Comparison of ENCODE assay signal across 8 mouse cellular contexts in the genomic region with DNA sequence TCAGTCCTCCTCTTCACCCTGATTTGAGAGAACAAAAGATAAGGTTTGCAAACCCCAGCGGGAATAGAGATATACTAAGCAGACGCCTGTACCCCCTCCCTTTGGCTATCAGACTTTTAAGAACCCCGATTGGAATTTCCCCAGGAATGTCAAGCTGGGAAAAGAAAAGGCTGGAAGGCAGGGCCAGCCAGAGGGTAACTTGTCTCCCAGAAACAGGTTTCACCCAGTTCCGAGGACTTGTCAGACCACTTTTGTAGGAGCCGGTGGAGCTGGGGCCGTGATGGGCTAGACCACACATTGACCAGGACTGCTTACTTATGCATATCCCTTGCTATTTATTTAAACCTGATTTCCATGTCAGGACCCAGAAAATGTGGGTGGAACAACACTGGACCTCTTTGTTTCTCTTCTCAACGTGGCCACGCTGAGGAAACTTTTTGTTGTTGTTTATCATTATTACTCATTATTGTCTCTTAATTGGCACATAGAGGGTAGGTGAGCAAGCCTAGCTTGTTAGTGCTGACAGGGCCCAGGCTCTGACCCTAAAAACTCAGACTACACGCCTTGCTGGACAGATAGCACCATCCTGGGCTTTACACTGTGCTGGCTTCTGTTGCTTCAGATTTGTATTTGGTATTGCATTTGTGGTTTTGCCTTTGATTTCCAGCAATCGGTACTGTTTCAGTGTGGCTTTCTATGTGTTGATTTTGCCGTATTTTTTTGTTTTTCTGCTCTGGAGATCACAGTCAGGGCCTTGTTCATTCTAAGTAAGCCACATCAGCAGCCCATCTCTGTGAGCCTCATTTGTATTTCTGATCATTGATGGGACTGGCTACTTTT. TPM values are rescaled to one million over a fixed set of nuclear protein-coding genes. Genes with fewer than 3 reads are reported as not detected.
A peak's percentile ranks its signal among the peaks of the same experiment; 100 is the strongest.
DNase-seq lines count a peak whose midpoint lies in the region; ATAC-seq and TF ChIP-seq lines count a peak whose summit lies in the region.

No protein-coding gene starts in this region.

- H3K36me3 ChIP-seq in kidney, adult 2 months (ENCODE audit: control insufficient read depth, insufficient read depth, low read length): no peaks in the 10 kb centered on the region
- H3K36me3 ChIP-seq in midbrain, embryonic 15.5 days (replicated peaks): no peaks in the 10 kb centered on the region

- no peak overlapping the region for H3K4me3 ChIP-seq in kidney, adult 2 months (ENCODE audit: insufficient read depth, low read depth, low read length)
- H3K4me3 ChIP-seq in midbrain, embryonic 15.5 days: no peak overlapping the region
- no peak overlapping the region for H3K4me3 ChIP-seq in cerebellum, adult 2 months (replicated peaks; ENCODE audit: insufficient read depth, low read depth, low read length)

- 59% methylated on average over 11 of the region's 11 CpGs for WGBS in kidney, adult 2 months
- 21% methylated on average over 11 of the region's 11 CpGs for WGBS in midbrain, embryonic 15.5 days
- 61% methylated on average over 11 of the region's 11 CpGs for WGBS in cerebellum, adult 2 months

- peaks cover 14% of the 10 kb centered on the region for H3K4me1 ChIP-seq in kidney, adult 2 months (ENCODE audit: control insufficient read depth, insufficient read depth, low read length)
- H3K4me1 ChIP-seq in midbrain, embryonic 15.5 days: peaks cover 17% of the 10 kb centered on the region; the same call in 1 of the 2 replicates
- H3K4me1 ChIP-seq in cerebellum, adult 2 months (ENCODE audit: control insufficient read depth, insufficient read depth, low read length): no peaks in the 10 kb centered on the region

- TF ChIP-seq POLR2A in kidney, adult 2 months (IDR thresholded peaks at IDR 0.05; ENCODE audit: low read depth, low read length): no peak
- TF ChIP-seq POLR2A in cerebellum, adult 2 months (IDR thresholded peaks at IDR 0.05; ENCODE audit: borderline replicate concordance, insufficient read depth, low read length): no peak

- H3K27ac ChIP-seq in kidney, adult 2 months (ENCODE audit: insufficient read depth, low read depth, low read length): no peak overlapping the region
- no peak overlapping the region for H3K27ac ChIP-seq in midbrain, embryonic 15.5 days
- no peak overlapping the region for H3K27ac ChIP-seq in cerebellum, adult 2 months (ENCODE audit: insufficient read depth, low read length)

- peak; percentile 45 for DNase-seq in kidney, adult 2 months
- no peak for DNase-seq in kidney, adult 8-10 months
- peak; percentile 60 for DNase-seq in embryo, embryonic 9.5 days (ENCODE audit: extremely low spot score)
- DNase-seq in kidney, postnatal 4 days: peak; percentile 50 to 65
- DNase-seq in cerebellum, adult 2 months: no peak
- DNase-seq in thymus, postnatal 10 days (ENCODE audit: low spot score in 2 of 2): no peak
- DNase-seq in cerebellum, adult 11-12 months: no peak

- TF ChIP-seq CTCF in kidney, adult 2 months (conservative IDR thresholded peaks at IDR 0.05; ENCODE audit: insufficient read depth, insufficient read length, low read depth, low read length): no peak
- TF ChIP-seq CTCF in cerebellum, adult 2 months (IDR thresholded peaks at IDR 0.05; ENCODE audit: borderline replicate concordance, insufficient read depth, low read depth, low read length): no peak

- ATAC-seq in midbrain, embryonic 15.5 days (replicated peaks): peak; percentile 37; the same call in 1 of the 2 replicates

- no peaks in the 10 kb centered on the region for H3K9me3 ChIP-seq in midbrain, embryonic 15.5 days

- H3K27me3 ChIP-seq in kidney, adult 2 months (replicated peaks; ENCODE audit: control insufficient read depth, insufficient read depth, low read length): no peaks in the 10 kb centered on the region
- H3K27me3 ChIP-seq in midbrain, embryonic 15.5 days (replicated peaks): no peaks in the 10 kb centered on the region
- H3K27me3 ChIP-seq in cerebellum, adult 2 months (ENCODE audit: control insufficient read depth, insufficient read depth, low read length): no peaks in the 10 kb centered on the region; the same call in 1 of the 2 replicates

- H3K4me2 ChIP-seq in midbrain, embryonic 15.5 days: no peak overlapping the region

- H3K9ac ChIP-seq in midbrain, embryonic 15.5 days: no peak overlapping the region

RNA-seq across cellular contexts. Expression of a gene that starts 20.6 kb away (rescaled TPM):
- 0.10 and 0.28 TPM in 2 replicates for polyA plus RNA-seq in kidney, adult 2 months (2012; rRNA removed)
- 9.8 and 12.5 TPM in 2 replicates for polyA plus RNA-seq in midbrain, embryonic 15.5 days (2015; fragmentation: Nextera tagmentation; extraction: Ambion mirVana)
- polyA plus RNA-seq in cerebellum, adult 2 months (2012; rRNA removed): 0.65 TPM in 2 replicates

Comparison
In these comparisons a context has a peak if more than half of its experiments do, and no peak if none do; other contexts are left out.
1. DNase-seq: peak in kidney, adult 2 months (single experiment), embryo, embryonic 9.5 days (single experiment) and kidney, postnatal 4 days (2 of 2); none in kidney, adult 8-10 months (0 of 2), cerebellum, adult 2 months (0 of 2), thymus, postnatal 10 days (0 of 2) and cerebellum, adult 11-12 months (single experiment).